Mouse (Mus musculus) cerebellum, adult 2 months (tissue): ENCODE measurements around the gene Tln1. TPM values are rescaled to one million over a fixed set of nuclear protein-coding genes. Genes with fewer than 3 reads are reported as not detected.

Source experiments
- DNase-seq, 2 experiments: peaks; one replicate each; pipeline ENCODE4 v3.0.0; 2021
- H3K27ac ChIP-seq: fragments of 200-500 bp; 2 replicates; pipeline ENCODE4 v1.5.1; 2012; ENCODE audit warnings: low read length, control low read depth, inconsistent platforms; ENCODE audit not compliant: insufficient read depth
- H3K27me3 ChIP-seq: fragments of 200-500 bp; 2 replicates; pipeline ENCODE4 v1.6.1; 2012; ENCODE audit warnings: inconsistent platforms, mild to moderate bottlenecking, low read length, moderate library complexity; ENCODE audit not compliant: control insufficient read depth, insufficient read depth
- H3K4me1 ChIP-seq: fragments of 200-500 bp; 2 replicates; pipeline ENCODE4 v1.6.1; 2011; ENCODE audit warnings: low read length; ENCODE audit not compliant: control insufficient read depth, insufficient read depth
- H3K4me3 ChIP-seq: fragments of 200-500 bp; replicated peaks from 2 replicates; pipeline ENCODE3; 2011; ENCODE audit warnings: mild to moderate bottlenecking, low read depth, low read length, control low read depth; ENCODE audit not compliant: insufficient read depth
- CTCF ChIP-seq: fragments of 200-500 bp; IDR thresholded peaks from 2 replicates; pipeline ENCODE4 v1.5.1; 2011; ENCODE audit warnings: low read depth, mild to moderate bottlenecking, control low read depth, low read length, moderate library complexity, borderline replicate concordance; ENCODE audit not compliant: insufficient read depth
- POLR2A ChIP-seq: fragments of 200-500 bp; IDR thresholded peaks from 2 replicates; pipeline ENCODE4 v1.6.1; 2011; ENCODE audit warnings: low read length, control low read depth, borderline replicate concordance; ENCODE audit not compliant: insufficient read depth
- WGBS: fragments of 180-500 bp; shearing (Covaris S2); methylation state at CpG from one replicate; pipeline ENCODE4 v1.1.7; 2018; 5-methylcytosine and 5-hydroxymethylcytosine counted together
- polyA plus RNA-seq: library from polyadenylated mRNA; depleted of rRNA; stranded (reverse); fragments of >200 nt; gene quantifications from 2 replicates; pipeline ENCODE4 v1.2.3, GENCODE M21; 2012

Tln1 gene
- polyA plus RNA-seq, 1 experiment, result 48.8 TPM

GRCm38 (mm10) chr4:43575356-43575755, 12.9 kb upstream of the Tln1 start:
- no peak for DNase-seq
- Histone ChIP-seq H3K4me1 (peaks cover 6% of the 10 kb centered on the region), H3K27me3 (no peaks in the 10 kb centered on the region), H3K27ac (no peak overlapping the region), H3K4me3 (no peak overlapping the region)
- WGBS, result 18% methylated on average over 2 of the region's 2 CpGs
- no peak for TF ChIP-seq CTCF
- no peak for TF ChIP-seq POLR2A

- peaks cover 17% of the 10 kb centered on the region for H3K4me1 ChIP-seq
- no peak overlapping the region for H3K4me3 ChIP-seq
- H3K27ac ChIP-seq, result no peak overlapping the region
- WGBS, result 84% methylated on average over 4 of the region's 4 CpGs
- no peaks in the 10 kb centered on the region for H3K27me3 ChIP-seq
- TF ChIP-seq CTCF, result no peak
- no peak for TF ChIP-seq POLR2A
- no peak for DNase-seq
Measured at GRCm38 (mm10) chr4:43573561-43573960, 11.1 kb upstream of the Tln1 start.

GRCm38 (mm10) chr4:43571395-43572045, 9.0 kb upstream of the Tln1 start:
- no peak for TF ChIP-seq CTCF
- no peak for TF ChIP-seq POLR2A
- WGBS, result 57% methylated on average over 6 of the region's 6 CpGs
- Histone ChIP-seq H3K4me1 (peaks cover 14% of the 10 kb centered on the region), H3K27me3 (no peaks in the 10 kb centered on the region), H3K4me3 (no peak overlapping the region), H3K27ac (no peak overlapping the region; the same call in 1 of the 2 replicates)
- DNase-seq, result no peak

- H3K27ac ChIP-seq, result no peak overlapping the region
- H3K27me3 ChIP-seq, result no peaks in the 10 kb centered on the region
- TF ChIP-seq POLR2A (no peak), CTCF (no peak)
- WGBS, result 85% methylated on average over 9 of the region's 9 CpGs
- H3K4me3 ChIP-seq, result no peak overlapping the region
- H3K4me1 ChIP-seq, result peaks cover 24% of the 10 kb centered on the region
- DNase-seq, result no peak
Measured at GRCm38 (mm10) chr4:43567140-43567539, 4.6 kb upstream of the Tln1 start.

- TF ChIP-seq CTCF, result no peak
- no peak for TF ChIP-seq POLR2A
- Histone ChIP-seq H3K4me1 (peaks cover 25% of the 10 kb centered on the region), H3K4me3 (no peak overlapping the region), H3K27ac (no peak overlapping the region), H3K27me3 (no peaks in the 10 kb centered on the region)
- no peak for DNase-seq
- 33% methylated on average over 2 of the region's 2 CpGs for WGBS
Measured at GRCm38 (mm10) chr4:43564231-43564630, 1.7 kb upstream of the Tln1 start.

GRCm38 (mm10) chr4:43563601-43563875, 1.0 kb upstream of the Tln1 start:
- Histone ChIP-seq H3K27ac (no peak overlapping the region), H3K4me3 (peak overlapping the region; percentile 86), H3K4me1 (peaks cover 19% of the 10 kb centered on the region), H3K27me3 (no peaks in the 10 kb centered on the region)
- WGBS, result 81% methylated on average over 4 of the region's 4 CpGs
- DNase-seq, result no peak
- TF ChIP-seq CTCF (no peak), POLR2A (no peak)

GRCm38 (mm10) chr4:43562769-43563600, 494 bp upstream of the Tln1 start:
- TF ChIP-seq CTCF, result no peak
- no peak for TF ChIP-seq POLR2A
- peak overlapping the region; percentile 33; the same call in 1 of the 2 replicates for H3K27ac ChIP-seq

More at GRCm38 (mm10) chr4:43562769-43563600, 494 bp upstream of the Tln1 start:
- 3% methylated on average over 22 of the region's 22 CpGs for WGBS
- no peak for DNase-seq
- Histone ChIP-seq H3K4me1 (peaks cover 19% of the 10 kb centered on the region), H3K4me3 (peak overlapping the region; percentile 86), H3K27me3 (no peaks in the 10 kb centered on the region)
